Mouse (Mus musculus) stomach, embryonic 16.5 days (tissue): ENCODE results near the gene Shisa5. TPM values are rescaled to one million over a fixed set of nuclear protein-coding genes. Genes with fewer than 3 reads are reported as not detected.

Experiments used
- ATAC-seq: fragments of 200-750 bp; cut with Nextera tagmentation; 2 replicates; pipeline ENCODE4 v1.8.0; 2017; ENCODE audit warnings: moderate number of reproducible peaks, moderate TSS enrichment; ENCODE audit not compliant: insufficient read depth, low FRiP score
- H3K27ac ChIP-seq: fragments of 300-500 bp; sonication (generic); 2 replicates; pipeline ENCODE4 v1.5.1; 2014; ENCODE audit warnings: low read length
- H3K27me3 ChIP-seq: fragments of 300-500 bp; sonication (generic); 2 replicates; pipeline ENCODE4 v1.6.1; 2014; ENCODE audit warnings: low read length, control low read depth, mixed read lengths; ENCODE audit not compliant: control insufficient read depth, insufficient read depth
- H3K36me3 ChIP-seq: fragments of 300-500 bp; sonication (generic); 2 replicates; pipeline ENCODE4 v1.6.1; 2014; ENCODE audit warnings: low read length; ENCODE audit not compliant: control insufficient read depth, insufficient read depth
- H3K4me1 ChIP-seq: fragments of 300-500 bp; sonication (generic); 2 replicates; pipeline ENCODE4 v1.6.1; 2014; ENCODE audit warnings: low read length, control low read depth, mixed read lengths; ENCODE audit not compliant: control insufficient read depth, insufficient read depth
- H3K4me2 ChIP-seq: fragments of 300-500 bp; sonication (generic); 2 replicates; pipeline ENCODE4 v1.6.1; 2014; ENCODE audit warnings: low read depth, low read length, mixed read lengths
- H3K4me3 ChIP-seq: fragments of 300-500 bp; sonication (generic); replicated peaks from 2 replicates; pipeline ENCODE4 v1.5.1; 2014; ENCODE audit warnings: mild to moderate bottlenecking, low read length
- H3K9ac ChIP-seq: fragments of 300-500 bp; sonication (generic); 2 replicates; pipeline ENCODE4 v1.6.1; 2014; ENCODE audit warnings: low read length
- H3K9me3 ChIP-seq: fragments of 300-500 bp; sonication (generic); replicated peaks from 2 replicates; pipeline ENCODE4 v1.6.1; 2016; ENCODE audit warnings: low read length, control low read depth; ENCODE audit not compliant: control insufficient read depth
- WGBS: fragments of 180-500 bp; shearing (Covaris S2); extraction: QIAGEN DNeasy Blood & Tissue Kit; methylation state at CpG from one replicate; pipeline ENCODE4 v1.1.7; 2014; 5-methylcytosine and 5-hydroxymethylcytosine counted together
- polyA plus RNA-seq: library from polyadenylated mRNA; unstranded; fragments of >200 nt; fragmentation: Nextera tagmentation; extraction: Ambion mirVana; gene quantifications from 2 replicates; pipeline ENCODE4 v1.2.1, GENCODE M21; 2015

Shisa5 gene
- polyA plus RNA-seq, 1 experiment from 2014 or later: 132 TPM

DNA sequence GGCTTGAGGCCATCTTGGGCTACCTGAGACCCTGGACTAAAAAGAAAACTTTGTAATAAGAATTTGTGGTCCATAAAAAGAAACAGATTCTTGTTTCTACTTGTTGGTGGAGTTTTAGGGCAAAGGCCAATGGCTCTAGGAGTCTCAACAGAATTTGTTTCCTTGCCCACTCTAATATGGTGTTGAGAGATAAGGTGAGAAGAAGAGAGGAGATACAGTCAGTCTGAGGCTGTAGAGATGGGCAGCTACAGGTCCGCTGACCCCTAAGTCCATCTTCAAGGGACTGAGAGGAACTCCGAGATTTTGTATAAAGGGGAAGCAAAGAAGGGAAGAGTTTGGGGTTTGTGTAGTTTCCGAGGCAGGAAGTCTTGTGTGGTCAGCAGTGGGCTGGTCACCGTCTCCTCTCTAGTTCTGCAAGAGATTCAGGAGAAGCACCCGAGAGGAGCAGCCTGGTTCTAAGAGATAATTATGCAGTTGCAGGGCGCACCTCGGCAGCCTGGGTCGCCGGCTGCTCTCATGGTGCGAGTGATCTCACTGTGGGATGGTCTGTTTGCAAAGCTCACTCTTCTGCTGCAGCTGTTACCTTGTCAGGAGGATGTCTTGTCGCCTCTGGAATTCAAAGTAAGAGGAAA is 21.3 kb upstream of the Shisa5 start:
- Histone ChIP-seq H3K27ac (no peak overlapping the region), H3K9me3 (no peaks in the 10 kb centered on the region), H3K4me3 (no peak overlapping the region), H3K9ac (no peak overlapping the region), H3K4me1 (0 out of 2 replicates have a peak, but pooled peaks cover 4% of the 10 kb centered on the region), H3K4me2 (no peak overlapping the region), H3K36me3 (no peaks in the 10 kb centered on the region), H3K27me3 (no peaks in the 10 kb centered on the region)
- ATAC-seq: no peak
- WGBS: 54% methylated on average over 11 of the region's 11 CpGs

DNA sequence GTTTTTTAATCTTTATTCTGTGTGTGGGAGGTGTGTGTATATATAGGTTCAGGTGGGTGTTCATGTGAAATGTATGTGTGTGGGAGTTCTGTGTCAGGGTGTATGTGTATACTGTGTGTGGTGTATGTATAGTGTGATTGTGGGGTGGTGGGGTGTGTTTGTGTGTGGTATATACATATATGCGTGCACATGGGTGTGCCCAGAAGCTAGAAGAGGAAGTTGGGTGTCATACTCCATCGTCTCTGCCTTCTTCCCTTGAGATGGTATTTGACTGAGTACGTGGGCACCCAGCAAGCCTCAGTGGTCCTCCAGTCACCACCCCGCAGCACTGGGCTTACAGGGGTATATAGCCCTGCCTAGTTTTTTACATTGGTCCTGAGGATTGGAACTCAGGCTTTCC is 16.9 kb upstream of the Shisa5 start:
- H3K27me3 ChIP-seq: no peaks in the 10 kb centered on the region
- H3K9me3 ChIP-seq: no peaks in the 10 kb centered on the region
- 68% methylated on average over 4 of the region's 4 CpGs for WGBS
- no peak overlapping the region for H3K4me2 ChIP-seq
- H3K4me1 ChIP-seq: no peaks in the 10 kb centered on the region
- no peak for ATAC-seq
- no peak overlapping the region for H3K4me3 ChIP-seq
- no peak overlapping the region for H3K9ac ChIP-seq
- no peaks in the 10 kb centered on the region for H3K36me3 ChIP-seq
- H3K27ac ChIP-seq: no peak overlapping the region

DNA sequence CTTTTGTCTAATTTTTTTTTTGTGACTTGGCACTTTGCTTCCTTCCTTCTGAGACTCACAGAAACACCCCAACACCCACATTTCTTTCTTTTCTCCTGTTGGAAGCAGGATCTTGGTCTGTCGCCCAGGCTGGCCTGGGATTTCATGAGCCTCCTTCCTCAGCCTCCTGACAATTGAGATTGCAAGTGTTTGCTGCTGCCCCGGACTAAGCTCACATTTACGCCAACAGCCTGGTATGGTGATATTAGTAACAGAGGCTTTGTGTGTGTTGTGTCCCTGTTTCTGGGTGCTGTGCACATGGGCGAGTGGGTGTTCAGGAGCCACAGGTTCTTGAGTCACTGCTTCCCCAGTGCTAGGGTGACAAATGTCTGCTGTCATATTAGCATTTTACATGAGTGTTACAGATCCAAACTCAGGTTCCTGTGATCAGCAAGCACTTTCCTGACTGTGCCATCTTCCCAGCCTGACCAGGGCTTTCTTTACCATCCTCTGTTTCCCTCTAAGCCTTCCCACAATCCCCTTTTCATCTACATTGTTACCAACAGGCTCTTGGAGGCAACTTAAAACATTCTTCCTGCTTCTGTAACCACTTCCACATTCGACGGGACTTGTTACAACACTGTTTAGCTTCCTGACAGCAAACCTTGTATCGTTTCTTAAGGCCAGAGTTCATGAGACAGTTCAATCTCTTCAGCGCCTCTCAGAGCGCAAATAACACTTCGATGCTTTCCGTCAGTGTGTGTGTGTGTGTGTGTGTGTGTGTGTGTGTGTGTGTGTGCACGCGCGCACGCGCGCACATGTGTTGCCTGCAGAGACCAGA is 15.3 kb upstream of the Shisa5 start:
- Histone ChIP-seq H3K36me3 (no peaks in the 10 kb centered on the region), H3K27me3 (no peaks in the 10 kb centered on the region), H3K27ac (no peak overlapping the region), H3K4me2 (no peak overlapping the region), H3K9me3 (no peaks in the 10 kb centered on the region), H3K4me1 (no peaks in the 10 kb centered on the region), H3K9ac (no peak overlapping the region), H3K4me3 (no peak overlapping the region)
- ATAC-seq: no peak
- 81% methylated on average over 17 of the region's 17 CpGs for WGBS

DNA sequence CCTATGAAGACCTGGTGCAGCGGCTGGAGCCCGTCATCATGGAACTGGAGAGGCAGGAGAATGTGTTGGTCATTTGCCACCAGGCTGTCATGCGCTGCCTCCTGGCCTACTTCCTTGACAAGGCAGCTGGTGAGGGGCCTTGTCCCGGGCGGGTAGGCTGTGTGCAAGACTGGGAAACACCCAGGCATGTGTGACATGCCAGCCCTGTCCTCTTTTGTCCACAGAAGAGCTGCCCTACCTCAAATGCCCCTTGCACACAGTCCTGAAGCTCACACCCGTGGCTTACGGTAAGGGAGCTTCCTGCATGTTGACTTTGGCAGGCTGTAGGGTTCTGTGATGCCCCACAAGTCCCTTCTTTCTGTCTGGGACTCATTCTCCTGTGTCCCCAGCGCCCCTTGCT is 10.8 kb upstream of the Shisa5 start:
- no peaks in the 10 kb centered on the region for H3K4me1 ChIP-seq
- H3K4me3 ChIP-seq: no peak overlapping the region
- no peaks in the 10 kb centered on the region for H3K27me3 ChIP-seq
- ATAC-seq: peak; percentile 48; the same call in 1 of the 2 replicates
- H3K27ac ChIP-seq: no peak overlapping the region
- no peaks in the 10 kb centered on the region for H3K9me3 ChIP-seq
- no peaks in the 10 kb centered on the region for H3K36me3 ChIP-seq
- H3K4me2 ChIP-seq: no peak overlapping the region
- 66% methylated on average over 8 of the region's 8 CpGs for WGBS
- no peak overlapping the region for H3K9ac ChIP-seq

DNA sequence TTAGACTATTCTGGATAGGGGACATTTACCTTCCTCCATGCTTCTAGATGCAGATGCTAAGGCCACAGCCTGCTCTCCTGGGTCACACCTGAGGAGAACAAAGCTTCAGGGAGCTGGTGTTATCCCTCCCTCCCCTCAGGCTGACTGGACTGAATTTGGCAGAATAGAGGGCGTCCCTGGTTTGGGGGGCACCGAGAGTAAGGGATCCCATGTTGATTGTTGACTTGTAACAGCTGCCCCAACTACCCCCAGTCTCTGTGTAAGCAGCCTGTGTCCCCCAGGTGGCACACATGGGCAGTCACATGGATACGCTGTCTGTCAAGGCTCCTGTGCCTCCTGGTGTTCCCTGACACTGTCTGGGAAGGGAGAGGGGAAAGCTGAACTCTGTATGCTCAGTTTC is 9.9 kb upstream of the Shisa5 start:
- no peak overlapping the region for H3K27ac ChIP-seq
- no peak overlapping the region for H3K4me3 ChIP-seq
- ATAC-seq: no peak
- no peaks in the 10 kb centered on the region for H3K9me3 ChIP-seq
- no peaks in the 10 kb centered on the region for H3K27me3 ChIP-seq
- no peak overlapping the region for H3K4me2 ChIP-seq
- H3K9ac ChIP-seq: no peak overlapping the region
- no peaks in the 10 kb centered on the region for H3K4me1 ChIP-seq
- no peaks in the 10 kb centered on the region for H3K36me3 ChIP-seq
- 82% methylated on average over 3 of the region's 3 CpGs for WGBS

DNA sequence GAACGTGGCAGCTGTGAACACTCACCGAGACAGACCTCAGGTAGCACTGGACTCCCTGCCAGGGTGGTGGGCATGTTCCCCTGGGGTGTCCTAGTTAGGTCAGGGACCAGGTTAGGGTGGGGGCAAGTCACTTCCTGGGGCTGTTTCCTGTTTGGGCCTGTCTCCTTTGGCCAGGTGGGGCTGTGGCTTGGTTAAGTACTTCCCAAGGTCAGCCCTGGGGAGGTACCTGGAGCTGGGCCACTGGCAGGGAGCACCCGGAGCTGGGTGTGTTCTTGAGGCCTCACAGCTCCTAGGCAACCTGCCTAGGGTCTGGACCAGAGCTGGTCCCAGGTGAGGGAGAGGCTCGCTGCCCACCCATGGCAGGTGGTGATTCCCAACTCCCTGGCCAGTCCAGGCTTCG is 9.4 kb upstream of the Shisa5 start:
- Histone ChIP-seq H3K27ac (no peak overlapping the region), H3K4me1 (no peaks in the 10 kb centered on the region), H3K9me3 (no peaks in the 10 kb centered on the region), H3K9ac (no peak overlapping the region), H3K4me3 (no peak overlapping the region), H3K4me2 (no peak overlapping the region), H3K36me3 (no peaks in the 10 kb centered on the region), H3K27me3 (no peaks in the 10 kb centered on the region)
- 75% methylated on average over 5 of the region's 5 CpGs for WGBS
- peak; percentile 45; the same call in 1 of the 2 replicates for ATAC-seq

DNA sequence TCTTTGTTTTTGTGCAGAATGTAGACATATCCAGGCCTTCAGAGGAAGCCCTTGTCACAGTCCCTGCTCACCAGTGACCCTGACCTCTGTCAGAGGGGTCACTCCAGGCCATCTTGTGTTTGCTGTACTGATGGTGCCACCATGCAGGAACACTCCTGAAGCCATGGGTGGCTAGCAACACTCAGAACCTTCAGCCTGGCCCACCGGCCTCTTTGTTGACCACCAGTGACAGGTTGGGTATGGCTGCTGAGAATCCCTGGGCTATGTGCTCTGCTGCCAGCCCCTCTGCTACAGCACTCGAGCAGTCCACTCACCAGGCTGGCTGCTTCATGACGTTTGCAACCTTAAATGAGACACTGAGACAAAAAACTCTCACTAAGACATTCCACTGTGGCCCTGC is 8.1 kb upstream of the Shisa5 start:
- Histone ChIP-seq H3K4me1 (no peaks in the 10 kb centered on the region), H3K27me3 (no peaks in the 10 kb centered on the region), H3K9ac (no peak overlapping the region), H3K4me3 (no peak overlapping the region), H3K9me3 (no peaks in the 10 kb centered on the region), H3K27ac (no peak overlapping the region), H3K4me2 (no peak overlapping the region), H3K36me3 (no peaks in the 10 kb centered on the region)
- no peak for ATAC-seq
- 75% methylated on average over 3 of the region's 3 CpGs for WGBS

DNA sequence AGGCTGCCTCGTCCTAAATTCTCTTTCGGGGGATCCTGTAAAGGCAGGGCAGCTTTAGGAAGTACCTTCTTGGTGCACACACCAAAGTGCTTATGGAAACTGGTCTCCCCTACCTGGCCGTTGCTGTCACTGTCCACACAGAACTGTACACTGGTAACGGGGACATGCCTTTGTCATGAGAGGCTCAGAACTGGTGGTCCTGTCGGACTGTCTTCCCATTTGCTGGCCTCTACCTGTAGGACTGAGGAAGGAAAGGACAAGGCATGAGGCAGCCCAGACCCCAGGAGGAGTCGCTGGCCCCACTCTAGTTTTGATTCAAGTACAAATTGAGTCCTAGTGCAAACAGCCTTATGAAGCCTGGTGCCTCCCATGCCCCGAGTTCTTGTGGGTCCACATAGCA is 7.4 kb upstream of the Shisa5 start:
- Histone ChIP-seq H3K4me2 (no peak overlapping the region), H3K4me3 (no peak overlapping the region), H3K4me1 (no peaks in the 10 kb centered on the region), H3K9ac (no peak overlapping the region), H3K36me3 (no peaks in the 10 kb centered on the region), H3K27me3 (no peaks in the 10 kb centered on the region), H3K9me3 (no peaks in the 10 kb centered on the region), H3K27ac (no peak overlapping the region)
- no peak for ATAC-seq
- 91% methylated on average over 7 of the region's 7 CpGs for WGBS

DNA sequence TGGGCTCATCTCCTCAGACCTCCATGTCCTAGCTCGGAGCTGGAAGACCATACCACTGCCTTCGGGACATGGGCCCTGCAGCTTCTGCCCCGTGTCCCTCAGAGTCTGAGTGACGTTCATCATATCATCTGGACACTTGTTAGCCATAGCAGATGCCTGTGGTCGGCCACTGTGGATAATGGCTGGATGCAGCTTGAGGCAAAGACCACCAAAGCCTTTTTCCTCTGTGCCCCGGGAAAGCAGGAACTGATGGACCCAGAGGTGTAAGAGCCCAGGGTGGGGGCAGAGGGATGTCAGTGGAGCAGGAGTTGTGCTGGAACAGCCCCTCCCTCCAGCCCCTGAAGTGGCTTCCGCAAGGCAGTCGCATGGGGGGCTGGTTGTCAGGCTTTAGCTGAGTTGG is 6.7 kb upstream of the Shisa5 start:
- WGBS: 76% methylated on average over 8 of the region's 8 CpGs
- Histone ChIP-seq H3K27ac (no peak overlapping the region), H3K36me3 (no peaks in the 10 kb centered on the region), H3K4me3 (no peak overlapping the region), H3K4me1 (no peaks in the 10 kb centered on the region), H3K4me2 (no peak overlapping the region), H3K27me3 (no peaks in the 10 kb centered on the region), H3K9me3 (no peaks in the 10 kb centered on the region), H3K9ac (no peak overlapping the region)
- no peak for ATAC-seq
